Mouse (Mus musculus): ENCODE results near the gene Csnk1g2.

Gene Csnk1g2

DNA sequence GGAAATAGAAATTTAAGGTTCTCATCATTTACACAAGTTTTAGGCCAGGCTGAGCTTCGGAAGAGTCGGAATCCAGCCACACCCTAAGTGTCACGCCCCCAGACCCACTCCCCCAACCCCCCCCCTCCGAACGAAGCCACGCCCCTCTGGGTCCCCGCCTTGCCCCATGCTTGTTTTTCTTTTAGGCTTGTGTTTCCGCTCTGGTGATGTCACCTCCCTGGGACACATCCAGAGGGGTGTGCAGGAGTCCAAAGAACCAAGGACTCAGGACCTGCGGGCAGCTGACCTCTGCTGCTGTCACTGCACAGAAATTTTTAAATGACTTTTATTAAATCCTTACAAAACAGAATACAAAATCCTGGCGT lies 42.4 kb downstream of the Csnk1g2 start:
- DNase-seq (ENCODE audit: low read depth, low spot score): peak; percentile 52

DNA sequence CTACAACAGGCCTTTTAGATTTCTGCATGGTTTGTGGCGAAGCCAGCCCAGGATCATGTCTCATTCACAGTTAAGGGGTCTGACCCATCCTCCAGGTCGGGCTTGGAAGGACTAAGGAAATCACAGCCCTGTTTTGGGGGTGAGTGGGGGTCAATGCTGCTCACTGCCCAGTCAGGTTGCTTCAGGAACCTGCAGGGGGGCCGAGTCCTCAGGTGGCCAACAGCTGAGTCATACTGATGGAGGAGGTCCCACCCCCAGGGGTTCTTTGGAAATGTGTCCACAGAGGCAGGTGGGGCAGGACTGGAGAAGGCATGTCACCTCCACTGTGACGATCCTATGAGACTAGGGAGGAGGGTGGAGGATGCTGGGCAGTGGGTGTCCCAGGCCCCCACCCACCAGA lies 42.8 kb downstream of the Csnk1g2 start:
- DNase-seq (ENCODE audit: low read depth, low spot score): no peak

DNA sequence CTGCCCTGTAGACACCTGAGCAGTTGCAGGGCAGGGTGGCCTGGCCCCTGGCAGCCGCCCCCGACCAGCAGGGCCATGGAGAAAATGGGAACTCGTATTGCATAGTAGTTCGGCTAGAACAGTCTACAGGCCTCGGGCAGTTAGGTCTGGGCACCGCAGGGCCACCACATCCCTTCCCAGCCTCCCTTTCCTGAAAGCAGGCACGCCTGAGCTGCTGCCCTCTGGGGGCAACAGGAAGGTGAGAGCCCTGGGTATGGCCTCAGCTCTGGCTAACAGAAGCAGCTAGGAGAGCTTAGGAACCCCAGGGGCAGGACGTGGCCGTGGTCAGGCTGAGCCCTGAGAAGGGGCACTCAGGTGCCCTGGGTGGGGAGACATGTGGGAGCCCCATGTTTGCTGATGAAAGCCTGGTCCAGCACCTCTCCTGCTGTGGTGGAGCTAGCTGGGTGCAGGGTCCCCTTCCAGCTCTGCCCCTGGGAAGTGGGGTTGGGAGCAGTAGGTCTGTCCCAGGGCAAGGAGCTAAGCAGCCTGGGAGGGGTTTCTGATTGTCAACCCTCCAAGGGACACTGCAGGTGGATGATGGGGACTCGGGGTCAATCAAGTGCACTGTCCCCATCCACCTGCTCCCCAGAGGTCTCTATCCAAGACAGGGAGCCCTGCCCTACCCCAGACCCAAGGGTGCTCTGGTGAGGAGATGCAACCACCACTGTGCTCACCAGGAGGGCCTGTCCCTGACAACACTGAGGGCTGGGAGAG lies 43.5 kb downstream of the Csnk1g2 start:
- DNase-seq (ENCODE audit: low read depth, low spot score): no peak

- no peak for DNase-seq (ENCODE audit: low read depth, low spot score)
Observed at GRCm38 (mm10) chr10:80666837-80667412, 44.3 kb downstream of the Csnk1g2 start.

DNA sequence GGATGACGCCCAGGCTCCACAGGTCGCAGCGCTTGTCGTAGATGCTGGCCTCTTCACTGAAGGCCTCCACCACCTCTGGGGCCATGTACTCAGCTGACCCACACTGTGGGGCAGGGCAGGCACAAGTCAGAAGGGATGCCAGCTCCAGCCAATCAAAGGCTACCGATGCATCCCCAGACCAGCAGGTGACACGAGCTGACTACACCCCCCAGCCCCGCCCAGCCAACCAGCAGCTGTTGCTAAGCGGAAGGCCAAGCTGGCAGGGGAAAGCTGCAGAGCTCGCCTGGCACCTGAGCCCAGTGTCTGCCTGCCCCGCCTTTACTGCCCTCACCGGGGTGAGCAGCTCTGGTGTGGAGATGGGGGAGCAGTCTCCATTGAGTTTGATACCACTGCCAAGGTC lies 46.0 kb downstream of the Csnk1g2 start:
- DNase-seq (ENCODE audit: low read depth, low spot score): peak; percentile 87

- DNase-seq (ENCODE audit: low read depth, low spot score): no peak
Observed at GRCm38 (mm10) chr10:80669018-80669417, 46.4 kb downstream of the Csnk1g2 start.

- DNase-seq (ENCODE audit: low read depth, low spot score): peak; percentile 82
Observed at GRCm38 (mm10) chr10:80669737-80670485, 47.3 kb downstream of the Csnk1g2 start.

GRCm38 (mm10) chr10:80670531-80670930 lies 47.9 kb downstream of the Csnk1g2 start:
- DNase-seq (ENCODE audit: low read depth, low spot score): no peak

DNA sequence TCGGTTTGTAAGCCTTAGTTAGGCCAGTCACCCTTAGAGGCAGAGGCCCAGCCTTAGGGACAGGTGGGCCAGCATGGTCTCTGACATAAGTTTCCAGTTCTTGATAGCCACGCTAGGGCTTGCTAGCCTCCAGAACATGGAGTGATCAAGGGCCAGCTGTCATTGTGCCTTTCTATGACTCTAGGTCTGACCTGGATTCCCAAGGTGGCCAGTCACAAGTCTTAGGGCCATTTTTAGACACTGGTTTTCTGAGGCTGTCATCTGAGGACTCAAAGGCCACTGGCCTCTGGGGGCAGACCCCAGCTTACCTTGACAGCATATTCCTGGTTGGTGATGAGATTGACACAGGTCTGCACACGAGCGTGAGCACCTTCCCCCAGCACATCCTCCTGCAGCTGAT lies 48.6 kb downstream of the Csnk1g2 start:
- no peak for DNase-seq (ENCODE audit: low read depth, low spot score)

DNA sequence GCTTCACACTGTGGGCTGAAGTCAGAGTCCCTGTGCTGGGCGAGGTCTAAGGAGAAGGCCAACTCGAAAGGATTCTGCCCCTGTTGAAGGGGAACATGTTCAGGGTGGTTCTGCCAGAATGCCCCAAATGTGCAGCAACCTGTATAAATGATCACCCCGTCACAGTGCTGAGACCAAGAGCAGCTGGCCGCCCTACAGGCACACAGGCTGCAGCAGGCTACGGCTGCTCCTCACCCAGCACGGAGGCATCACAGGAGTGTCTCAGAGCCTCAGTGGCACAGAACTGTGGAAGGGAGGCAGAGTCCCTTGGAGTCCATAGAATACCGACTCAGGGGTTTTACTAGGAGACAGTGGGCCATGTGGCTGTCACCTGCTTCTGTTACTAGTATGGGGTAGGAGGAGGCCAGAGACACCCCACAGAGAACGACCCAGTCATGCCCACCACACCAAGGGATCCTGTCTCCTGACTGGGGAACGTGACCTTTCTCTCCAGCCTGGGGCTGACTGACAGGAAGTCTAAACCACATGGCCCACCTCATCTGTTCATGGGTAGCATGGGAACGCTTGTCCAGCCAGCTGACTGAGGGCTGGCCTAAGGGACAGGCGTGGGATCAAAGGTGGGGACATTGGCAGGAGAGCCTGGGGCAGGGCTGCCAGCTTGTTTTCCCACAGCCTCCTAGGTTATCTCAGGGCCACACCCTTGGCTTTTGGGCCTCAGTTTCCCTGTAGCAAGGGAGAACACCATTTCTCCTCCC lies 49.5 kb downstream of the Csnk1g2 start:
- no peak for DNase-seq (ENCODE audit: low read depth, low spot score)

DNA sequence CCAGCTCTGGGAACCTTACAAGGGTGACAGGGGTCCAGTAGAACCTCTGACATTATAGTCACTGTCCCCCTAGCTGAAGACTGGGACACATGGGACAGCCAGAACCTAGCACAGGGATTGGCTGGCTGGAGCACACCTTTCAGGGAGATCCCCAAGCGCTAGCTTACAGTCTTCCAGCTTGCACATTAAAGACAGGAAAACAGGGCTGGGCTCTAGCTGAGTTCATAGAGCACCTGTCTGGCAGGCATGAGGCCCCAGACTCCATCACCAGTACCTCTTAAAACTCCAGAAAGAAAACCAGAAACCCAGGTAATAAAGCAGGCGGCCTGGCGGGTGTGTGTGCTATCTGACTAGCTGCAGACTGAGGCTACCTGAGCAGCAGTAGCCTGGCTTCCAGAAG lies 51.1 kb downstream of the Csnk1g2 start:
- DNase-seq (ENCODE audit: low read depth, low spot score): no peak

DNA sequence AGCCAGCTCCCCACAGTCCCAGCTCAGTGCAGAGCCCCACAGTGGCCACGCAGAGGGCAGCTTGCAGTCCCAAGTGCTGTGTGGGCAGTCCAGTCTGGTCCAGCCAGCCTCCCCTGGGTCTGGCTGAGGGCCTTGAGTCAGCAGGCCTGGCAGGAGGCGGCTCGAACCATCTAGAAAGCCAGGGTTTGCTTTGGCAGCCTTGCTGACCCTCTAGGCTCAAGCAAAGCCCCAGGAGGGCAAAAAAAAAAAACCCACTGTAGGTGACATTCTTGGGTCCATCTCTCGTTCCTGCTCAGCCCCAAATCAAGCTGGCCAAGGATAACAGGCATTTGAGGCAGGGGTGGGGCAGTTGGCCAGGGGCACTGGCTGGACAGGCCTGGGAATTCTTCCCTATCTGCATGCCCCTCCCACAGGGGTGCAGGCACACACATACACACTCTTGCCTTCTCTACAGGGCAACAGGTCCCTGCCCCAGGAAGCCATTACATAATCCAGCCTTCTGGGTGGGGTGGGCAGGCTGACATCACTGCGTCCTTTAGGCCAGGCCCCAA lies 51.6 kb downstream of the Csnk1g2 start:
- peak; percentile 55 for DNase-seq (ENCODE audit: low read depth, low spot score)

- DNase-seq (ENCODE audit: low read depth, low spot score): no peak
Observed at GRCm38 (mm10) chr10:80674851-80675404, 52.3 kb downstream of the Csnk1g2 start.

GRCm38 (mm10) chr10:80675405-80676197 lies 53.0 kb downstream of the Csnk1g2 start:
- peak; percentile 53 for DNase-seq (ENCODE audit: low read depth, low spot score)

DNA sequence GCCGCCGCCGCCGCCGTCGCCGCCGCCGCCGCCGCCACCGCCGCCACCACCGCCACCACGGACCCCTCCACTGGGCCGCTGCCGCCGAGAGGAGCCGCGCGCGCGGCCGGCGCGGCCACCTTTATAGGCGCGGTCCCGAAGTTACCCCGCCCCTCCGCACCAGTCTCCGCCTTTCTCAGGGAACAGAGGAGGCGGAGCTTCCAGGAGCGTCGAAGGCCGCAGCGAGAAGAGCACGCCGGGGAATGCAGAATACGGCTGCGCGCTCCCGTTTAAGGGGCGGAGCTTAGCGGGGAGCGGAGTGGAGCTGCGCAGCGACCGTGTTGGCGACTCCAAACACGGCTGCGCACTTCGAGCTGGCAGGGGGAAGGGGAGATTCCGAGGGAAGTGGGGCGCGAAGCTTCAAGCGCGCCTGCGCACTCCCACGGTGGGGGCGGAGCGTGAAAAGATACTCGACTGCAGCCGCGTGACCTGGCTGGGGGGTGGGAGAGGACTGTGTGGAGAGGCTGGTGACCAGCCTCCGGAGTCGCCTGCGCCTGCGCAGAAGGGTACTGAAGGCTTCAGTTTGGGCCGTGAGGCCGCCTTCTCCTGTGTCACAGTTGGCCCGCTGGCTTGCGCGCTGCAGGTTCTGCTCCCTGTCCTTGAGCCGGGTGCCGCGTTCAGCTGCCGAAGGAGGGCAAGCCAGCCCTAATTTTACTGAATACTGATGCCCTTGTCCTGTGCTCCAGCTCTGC lies 53.7 kb downstream of the Csnk1g2 start:
- peak; percentile 100 for DNase-seq (ENCODE audit: low read depth, low spot score)

DNA sequence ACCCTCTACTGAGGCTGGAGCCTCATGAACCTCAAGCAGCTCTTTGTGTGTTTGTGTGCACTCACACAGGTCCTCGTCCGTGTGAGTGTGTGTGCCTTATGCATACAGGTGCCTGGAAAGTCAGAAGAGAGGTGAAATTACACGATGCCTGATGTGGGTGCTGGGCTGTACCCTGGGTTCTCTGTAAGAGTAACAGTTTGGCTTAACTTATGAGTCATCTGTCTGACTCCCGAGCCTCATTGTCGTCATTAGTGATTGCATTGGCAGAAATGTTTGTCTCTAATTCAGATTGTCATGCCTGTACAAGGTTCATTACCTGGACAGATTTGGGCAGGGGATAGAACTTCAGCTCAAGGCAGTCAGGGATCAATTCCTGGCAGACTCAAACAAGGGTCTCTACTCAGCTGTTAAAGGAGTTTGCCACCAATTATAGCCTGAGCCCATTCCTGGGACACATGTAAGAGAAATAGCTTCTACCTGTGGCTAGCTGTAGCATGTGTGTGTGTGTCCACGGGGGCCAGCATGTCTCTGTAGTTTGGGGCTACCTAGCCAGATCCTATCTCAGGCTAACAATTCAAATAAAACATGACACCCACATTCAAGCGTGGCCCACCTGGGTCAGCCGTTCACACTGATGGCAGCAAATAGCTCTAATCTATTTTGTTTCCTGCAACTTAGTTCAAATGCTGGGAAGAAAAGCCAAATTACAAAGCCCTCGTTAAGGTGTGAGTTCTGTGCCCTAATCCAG lies 54.7 kb downstream of the Csnk1g2 start:
- DNase-seq (ENCODE audit: low read depth, low spot score): peak; percentile 74

DNA sequence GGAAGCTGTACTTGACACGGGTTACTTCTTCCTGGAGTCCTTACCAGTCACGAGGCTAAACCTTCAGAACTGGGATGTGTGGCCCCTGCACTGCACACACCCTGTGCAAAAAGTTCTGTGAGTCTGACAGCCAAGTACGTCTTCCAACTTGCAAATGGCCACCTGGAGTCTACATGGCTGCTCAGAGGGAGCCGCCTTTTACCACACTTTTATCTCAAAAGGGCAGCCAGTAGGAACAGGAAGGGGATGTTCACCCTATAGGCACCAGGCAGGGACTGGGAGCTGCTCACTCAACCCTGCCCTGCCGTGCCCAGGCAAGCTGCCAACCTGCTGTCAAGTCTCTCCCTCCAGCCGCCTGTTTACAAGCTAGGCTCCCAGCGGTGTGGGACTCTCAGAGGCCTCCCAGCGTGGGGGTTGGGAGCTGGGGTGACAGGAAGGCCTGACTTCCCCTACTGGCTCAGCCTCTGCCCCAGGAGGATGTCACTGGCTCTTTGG lies 55.4 kb downstream of the Csnk1g2 start, which contains the start of gene Mknk2:
Mknk2 (minus strand) TSS at position 171 of the 495 bp plus-strand sequence.
- DNase-seq (ENCODE audit: low read depth, low spot score): peak; percentile 95

DNA sequence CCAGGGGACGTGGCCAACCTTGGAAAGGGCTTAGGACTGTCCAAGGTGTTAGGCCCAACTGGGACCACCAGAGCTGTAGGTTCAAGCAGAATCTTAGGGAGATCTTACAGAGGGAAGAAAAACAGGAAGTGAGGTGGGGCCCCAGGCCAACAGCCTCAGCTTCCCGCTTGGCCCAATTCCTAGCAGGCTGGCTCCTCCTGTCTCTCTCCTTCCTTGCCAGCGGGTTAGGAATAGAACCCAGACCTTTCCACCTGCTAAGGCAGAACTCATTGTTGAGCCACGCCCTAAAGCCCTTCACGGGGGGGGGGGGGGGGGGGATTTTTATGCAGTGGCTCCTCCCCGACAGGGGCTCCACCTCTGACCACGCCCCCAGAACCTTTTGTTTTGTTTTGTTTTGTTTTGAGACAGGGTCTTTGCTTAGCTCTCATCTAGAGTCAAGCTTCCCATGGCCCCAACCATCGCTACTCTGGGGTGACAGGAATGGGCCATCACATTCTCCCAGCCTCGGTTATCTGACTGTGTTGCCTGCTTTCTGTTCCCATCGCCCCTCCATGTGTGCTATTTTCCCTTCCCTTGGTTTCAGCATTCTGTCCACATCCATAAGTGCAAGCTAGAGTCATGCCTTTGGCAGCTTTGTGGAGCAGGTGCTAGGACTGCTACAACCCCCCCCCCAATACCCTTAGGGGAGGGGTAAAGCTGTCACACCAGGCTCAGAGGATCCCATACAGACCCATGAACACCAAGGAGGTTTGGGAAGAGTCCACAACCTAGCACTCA lies 56.2 kb downstream of the Csnk1g2 start:
- peak; percentile 60 for DNase-seq (ENCODE audit: low read depth, low spot score)

Measured in brain, adult 2 months (tissue).